Mouse (Mus musculus): Measurements from ENCODE around the gene Ilkap. TPM values are rescaled to one million over a fixed set of nuclear protein-coding genes. Genes with fewer than 3 reads are reported as not detected.

The Ilkap gene
- polyA plus RNA-seq, 1 experiment from 2014 or later, result 57.6 TPM

DNA sequence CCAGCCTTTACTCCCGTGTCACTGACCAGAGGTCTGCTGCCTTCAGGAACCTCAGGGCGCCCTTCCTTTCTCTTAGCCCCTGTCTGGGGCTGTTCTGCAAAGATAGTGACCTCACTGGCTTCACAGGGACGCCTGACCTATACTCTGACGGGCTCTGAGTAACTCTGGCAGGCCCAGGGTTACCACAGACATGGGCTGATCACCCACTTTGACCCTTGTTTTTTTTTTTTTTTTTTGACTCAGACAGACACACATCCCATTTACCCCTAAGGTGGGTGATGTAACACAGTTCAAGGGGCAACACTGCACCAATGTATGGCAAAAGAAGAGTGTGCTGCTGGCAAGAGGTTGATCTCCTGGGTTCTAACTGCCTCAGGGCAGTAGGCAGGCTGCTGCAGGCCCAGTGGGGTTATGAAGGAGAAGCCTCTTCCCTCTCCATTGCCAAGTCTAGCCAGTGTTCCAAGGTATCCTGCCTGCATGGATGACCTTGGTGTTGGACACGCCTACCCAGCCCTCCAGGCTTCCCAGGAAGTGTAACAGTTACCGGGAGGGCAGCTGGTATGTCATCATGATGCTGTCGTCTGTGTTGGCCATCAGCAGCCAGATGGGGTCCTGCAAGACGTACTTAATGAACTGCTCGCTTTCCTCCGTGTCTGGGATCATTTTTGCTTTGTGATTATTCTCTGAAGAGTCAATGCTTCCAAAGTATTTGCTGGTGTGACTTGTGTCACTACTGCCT lies 21.4 kb upstream of the Ilkap start:
- H3K36me3 ChIP-seq (ENCODE audit: control insufficient read depth, insufficient read depth), result peaks cover 3% of the 10 kb centered on the region; the same call in 1 of the 2 replicates
- H3K27ac ChIP-seq (ENCODE audit: low read length), result peak overlapping the region; percentile 38; the same call in 1 of the 2 replicates
- peak; percentile 59 for ATAC-seq (ENCODE audit: low read depth)
- no peaks in the 10 kb centered on the region; the same call in 1 of the 2 replicates for H3K4me1 ChIP-seq (ENCODE audit: control insufficient read depth, low read depth, low read length)
- no peak overlapping the region for H3K4me3 ChIP-seq (ENCODE audit: low read depth, low read length)
- H3K4me2 ChIP-seq (ENCODE audit: low read depth, low read length), result no peak overlapping the region
- H3K9me3 ChIP-seq (replicated peaks; ENCODE audit: control insufficient read depth, low read length), result no peaks in the 10 kb centered on the region
- H3K9ac ChIP-seq (ENCODE audit: low read depth, low read length), result peak overlapping the region; percentile 7; the same call in 1 of the 2 replicates
- WGBS (ENCODE audit: insufficient replicate concordance), result 48% methylated on average over 10 of the region's 10 CpGs
- H3K27me3 ChIP-seq (ENCODE audit: control insufficient read depth, insufficient read depth, low read depth, low read length), result no peaks in the 10 kb centered on the region

DNA sequence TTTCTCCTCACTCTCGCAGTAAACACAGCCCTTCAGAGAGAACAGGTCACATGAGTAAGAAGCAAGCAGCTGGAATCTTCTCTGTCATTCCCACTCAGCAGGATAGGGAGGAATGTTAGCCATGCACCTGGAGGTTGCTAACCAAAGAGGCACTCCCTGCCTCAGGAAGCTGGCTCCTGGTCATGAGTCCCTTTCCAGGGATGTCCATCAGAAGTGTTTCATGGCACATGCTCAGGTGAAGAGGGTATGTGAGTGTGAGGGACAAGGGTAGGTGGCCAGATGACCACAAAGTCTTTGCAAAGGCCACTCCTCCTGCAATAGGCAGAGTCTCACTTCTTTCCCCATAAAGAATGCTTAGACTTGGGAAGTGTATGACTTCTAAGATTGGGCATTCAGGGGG lies 19.4 kb upstream of the Ilkap start:
- WGBS (ENCODE audit: insufficient replicate concordance), result 65% methylated on average over 1 of the region's 1 CpGs
- H3K27me3 ChIP-seq (ENCODE audit: control insufficient read depth, insufficient read depth, low read depth, low read length), result no peaks in the 10 kb centered on the region; the same call in 1 of the 2 replicates
- no peak for ATAC-seq (ENCODE audit: low read depth)
- H3K4me1 ChIP-seq (ENCODE audit: control insufficient read depth, low read depth, low read length), result peaks cover 10% of the 10 kb centered on the region
- no peak overlapping the region for H3K9ac ChIP-seq (ENCODE audit: low read depth, low read length)
- no peak overlapping the region for H3K4me3 ChIP-seq (ENCODE audit: low read depth, low read length)
- H3K9me3 ChIP-seq (replicated peaks; ENCODE audit: control insufficient read depth, low read length), result no peaks in the 10 kb centered on the region
- H3K4me2 ChIP-seq (ENCODE audit: low read depth, low read length), result no peak overlapping the region
- no peak overlapping the region for H3K27ac ChIP-seq (ENCODE audit: low read length)
- no peaks in the 10 kb centered on the region for H3K36me3 ChIP-seq (ENCODE audit: control insufficient read depth, insufficient read depth)

DNA sequence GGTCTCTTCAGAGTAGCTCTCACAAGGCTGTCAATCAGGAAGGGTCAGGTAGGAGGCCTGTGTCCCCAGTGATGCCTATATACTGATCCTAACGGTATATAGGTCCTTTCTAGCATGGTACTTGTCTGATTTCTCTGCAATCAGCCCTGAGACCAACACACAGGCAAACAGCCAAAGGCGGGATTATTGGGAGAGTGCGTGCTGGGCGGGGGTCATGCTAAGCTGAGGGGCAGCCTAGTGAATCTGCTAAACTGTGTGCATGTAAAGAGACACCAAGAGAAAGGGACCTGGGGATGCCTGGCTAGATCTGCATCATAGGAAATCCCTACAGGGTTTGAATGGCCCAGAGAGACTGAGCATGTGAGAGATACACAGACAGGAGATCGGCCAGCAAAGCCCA lies 16.7 kb upstream of the Ilkap start:
- H3K9ac ChIP-seq (ENCODE audit: low read depth, low read length), result no peak overlapping the region
- WGBS (ENCODE audit: insufficient replicate concordance), result 78% methylated on average over 5 of the region's 5 CpGs
- no peak for ATAC-seq (ENCODE audit: low read depth)

DNA sequence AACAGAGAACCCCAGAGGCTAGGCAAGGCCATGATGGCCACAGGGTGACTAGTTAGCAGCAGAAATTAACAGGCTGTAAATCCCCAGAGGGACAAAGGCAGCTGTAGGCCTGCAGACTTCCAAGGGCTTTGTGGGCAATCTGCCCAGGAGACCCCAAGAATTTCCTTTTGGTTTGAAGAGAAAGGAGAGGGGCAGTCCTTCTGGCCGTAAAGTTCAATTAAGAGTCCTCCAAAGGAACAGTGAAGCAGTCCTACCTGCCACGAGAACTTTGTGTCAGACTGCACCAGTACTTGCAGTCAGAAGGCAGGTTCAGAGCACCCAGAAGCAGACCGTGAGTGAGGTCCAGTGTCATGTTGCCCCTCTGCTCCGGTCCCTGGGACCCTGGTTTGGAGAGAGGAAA lies 16.3 kb upstream of the Ilkap start:
- H3K4me3 ChIP-seq (ENCODE audit: low read depth, low read length), result no peak overlapping the region
- ATAC-seq (ENCODE audit: low read depth), result no peak
- no peak overlapping the region for H3K4me2 ChIP-seq (ENCODE audit: low read depth, low read length)
- H3K9ac ChIP-seq (ENCODE audit: low read depth, low read length), result no peak overlapping the region
- 69% methylated on average over 4 of the region's 4 CpGs for WGBS (ENCODE audit: insufficient replicate concordance)
- H3K4me1 ChIP-seq (ENCODE audit: control insufficient read depth, low read depth, low read length), result peaks cover 13% of the 10 kb centered on the region
- peaks cover 4% of the 10 kb centered on the region; the same call in 1 of the 2 replicates for H3K27me3 ChIP-seq (ENCODE audit: control insufficient read depth, insufficient read depth, low read depth, low read length)
- no peaks in the 10 kb centered on the region for H3K36me3 ChIP-seq (ENCODE audit: control insufficient read depth, insufficient read depth)
- H3K9me3 ChIP-seq (replicated peaks; ENCODE audit: control insufficient read depth, low read length), result no peaks in the 10 kb centered on the region
- no peak overlapping the region for H3K27ac ChIP-seq (ENCODE audit: low read length)

More for the DNA sequence above, 16.7 kb upstream of the Ilkap start:
- H3K4me1 ChIP-seq (ENCODE audit: control insufficient read depth, low read depth, low read length), result peaks cover 13% of the 10 kb centered on the region
- H3K36me3 ChIP-seq (ENCODE audit: control insufficient read depth, insufficient read depth), result no peaks in the 10 kb centered on the region
- H3K9me3 ChIP-seq (replicated peaks; ENCODE audit: control insufficient read depth, low read length), result no peaks in the 10 kb centered on the region
- H3K27me3 ChIP-seq (ENCODE audit: control insufficient read depth, insufficient read depth, low read depth, low read length), result peaks cover 4% of the 10 kb centered on the region; the same call in 1 of the 2 replicates
- no peak overlapping the region for H3K4me2 ChIP-seq (ENCODE audit: low read depth, low read length)
- H3K27ac ChIP-seq (ENCODE audit: low read length), result no peak overlapping the region
- no peak overlapping the region for H3K4me3 ChIP-seq (ENCODE audit: low read depth, low read length)

DNA sequence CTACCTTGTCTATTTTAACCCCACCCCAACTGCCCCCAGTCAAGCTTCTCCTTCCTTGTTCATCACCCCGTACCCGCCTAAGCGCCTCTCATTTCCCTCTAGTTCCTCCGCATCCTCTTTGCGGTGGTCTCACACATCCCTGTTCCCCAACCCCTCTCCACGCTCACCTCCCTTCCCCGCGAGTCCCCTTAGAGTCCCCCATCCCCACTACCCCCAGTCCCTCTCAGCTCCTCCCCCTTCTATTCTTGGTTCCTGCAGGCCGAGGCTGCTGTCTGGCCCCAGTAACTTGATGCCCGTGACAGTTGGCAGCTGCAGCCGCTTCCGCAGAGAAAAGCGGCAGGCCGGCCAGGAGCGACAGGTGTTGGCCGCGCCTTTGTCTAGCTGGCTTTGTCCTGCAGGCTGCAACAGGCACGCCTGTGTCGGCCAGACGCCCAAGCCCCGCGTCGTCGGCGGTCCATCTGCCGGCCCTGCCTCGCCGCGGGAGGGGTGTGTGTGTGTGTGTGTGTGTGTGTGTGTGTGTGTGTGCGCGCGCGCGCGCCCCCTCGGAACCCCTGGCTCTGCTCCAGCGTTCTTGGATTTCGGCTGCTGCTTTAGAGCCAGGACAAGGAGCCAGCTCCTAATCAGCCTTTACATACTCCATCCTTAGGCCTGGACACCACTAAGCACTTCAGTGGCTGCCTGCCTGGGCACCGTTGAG lies 15.4 kb upstream of the Ilkap start, which contains the start of gene Hes6:
Gene Hes6, minus strand, starts transcription at position 141 of the 697 bp plus-strand sequence.
- H3K27ac ChIP-seq (ENCODE audit: low read length), result peak within 1 kb of the TSS; percentile 58
- peak within 1 kb of the TSS; percentile 94 for H3K4me2 ChIP-seq (ENCODE audit: low read depth, low read length)
- 1% methylated on average over 39 of the region's 39 CpGs for WGBS (ENCODE audit: insufficient replicate concordance)
- H3K9ac ChIP-seq (ENCODE audit: low read depth, low read length), result peak within 1 kb of the TSS; percentile 76
- no peaks in the 10 kb centered on the region for H3K9me3 ChIP-seq (replicated peaks; ENCODE audit: control insufficient read depth, low read length)
- peaks cover 4% of the 10 kb centered on the region; the same call in 1 of the 2 replicates for H3K27me3 ChIP-seq (ENCODE audit: control insufficient read depth, insufficient read depth, low read depth, low read length)
- peaks cover 13% of the 10 kb centered on the region for H3K4me1 ChIP-seq (ENCODE audit: control insufficient read depth, low read depth, low read length)
- ATAC-seq (ENCODE audit: low read depth), result no peak
- H3K36me3 ChIP-seq (ENCODE audit: control insufficient read depth, insufficient read depth), result no peaks in the 10 kb centered on the region
- peak within 1 kb of the TSS; percentile 78 for H3K4me3 ChIP-seq (ENCODE audit: low read depth, low read length)

DNA sequence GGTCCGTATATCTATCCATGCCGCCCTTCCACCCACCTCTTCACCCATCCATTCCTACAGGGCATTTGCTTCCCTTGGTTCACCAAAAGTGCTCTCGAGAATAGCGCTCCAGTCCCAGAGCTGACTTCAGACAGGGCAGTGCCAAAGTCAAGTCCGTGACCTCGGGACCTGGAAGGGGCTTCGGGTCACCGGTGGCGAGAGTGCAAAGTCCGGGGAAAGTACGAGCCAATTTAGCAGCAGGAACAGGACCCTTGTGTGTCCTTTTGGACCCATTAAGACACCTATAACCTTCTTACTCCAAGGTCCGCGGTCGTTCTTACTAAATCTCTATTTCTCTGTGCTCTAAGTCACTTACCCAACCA lies 14.9 kb upstream of the Ilkap start:
- Histone ChIP-seq H3K4me3 (ENCODE audit: low read depth, low read length) (peak overlapping the region; percentile 78), H3K36me3 (ENCODE audit: control insufficient read depth, insufficient read depth) (no peaks in the 10 kb centered on the region), H3K9me3 (replicated peaks; ENCODE audit: control insufficient read depth, low read length) (no peaks in the 10 kb centered on the region), H3K4me1 (ENCODE audit: control insufficient read depth, low read depth, low read length) (peaks cover 13% of the 10 kb centered on the region), H3K27ac (ENCODE audit: low read length) (peak overlapping the region; percentile 58), H3K27me3 (ENCODE audit: control insufficient read depth, insufficient read depth, low read depth, low read length) (peaks cover 4% of the 10 kb centered on the region; the same call in 1 of the 2 replicates), H3K4me2 (ENCODE audit: low read depth, low read length) (peak overlapping the region; percentile 94), H3K9ac (ENCODE audit: low read depth, low read length) (peak overlapping the region; percentile 50)
- no peak; the same call in 1 of the 2 replicates for ATAC-seq (ENCODE audit: low read depth)
- WGBS (ENCODE audit: insufficient replicate concordance), result under 1% methylated on average over 14 of the region's 14 CpGs

DNA sequence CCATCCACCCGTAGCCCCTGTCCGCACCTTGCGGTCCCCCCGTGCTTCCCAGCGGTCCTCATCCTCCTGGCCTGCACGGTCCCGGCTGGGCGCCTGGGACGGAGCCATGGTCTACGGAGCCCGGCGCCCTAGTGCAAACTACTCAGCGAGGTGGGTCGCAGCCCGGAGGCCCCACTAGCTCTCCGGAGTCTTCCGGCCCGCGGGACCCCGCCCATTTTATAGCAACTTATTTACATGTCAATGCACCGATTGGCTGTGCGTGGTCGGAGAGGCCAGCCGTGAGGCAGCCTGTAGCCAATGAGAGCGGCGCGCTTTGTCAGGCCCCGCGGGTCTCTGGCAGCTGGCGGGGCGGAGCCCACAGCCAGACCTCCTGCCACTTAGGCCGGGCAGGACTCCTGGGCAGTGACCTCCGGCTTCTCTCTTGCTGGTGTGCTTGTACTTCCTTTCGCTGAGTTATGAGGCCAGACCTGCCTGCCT lies 14.5 kb upstream of the Ilkap start:
- Histone ChIP-seq H3K9ac (ENCODE audit: low read depth, low read length) (peak overlapping the region; percentile 76), H3K4me2 (ENCODE audit: low read depth, low read length) (peak overlapping the region; percentile 94), H3K9me3 (replicated peaks; ENCODE audit: control insufficient read depth, low read length) (no peaks in the 10 kb centered on the region), H3K27me3 (ENCODE audit: control insufficient read depth, insufficient read depth, low read depth, low read length) (peaks cover 4% of the 10 kb centered on the region; the same call in 1 of the 2 replicates), H3K4me3 (ENCODE audit: low read depth, low read length) (peak overlapping the region; percentile 78), H3K27ac (ENCODE audit: low read length) (peak overlapping the region; percentile 58), H3K36me3 (ENCODE audit: control insufficient read depth, insufficient read depth) (no peaks in the 10 kb centered on the region), H3K4me1 (ENCODE audit: control insufficient read depth, low read depth, low read length) (peaks cover 13% of the 10 kb centered on the region)
- peak; percentile 95 for ATAC-seq (ENCODE audit: low read depth)
- WGBS (ENCODE audit: insufficient replicate concordance), result under 1% methylated on average over 34 of the region's 34 CpGs

DNA sequence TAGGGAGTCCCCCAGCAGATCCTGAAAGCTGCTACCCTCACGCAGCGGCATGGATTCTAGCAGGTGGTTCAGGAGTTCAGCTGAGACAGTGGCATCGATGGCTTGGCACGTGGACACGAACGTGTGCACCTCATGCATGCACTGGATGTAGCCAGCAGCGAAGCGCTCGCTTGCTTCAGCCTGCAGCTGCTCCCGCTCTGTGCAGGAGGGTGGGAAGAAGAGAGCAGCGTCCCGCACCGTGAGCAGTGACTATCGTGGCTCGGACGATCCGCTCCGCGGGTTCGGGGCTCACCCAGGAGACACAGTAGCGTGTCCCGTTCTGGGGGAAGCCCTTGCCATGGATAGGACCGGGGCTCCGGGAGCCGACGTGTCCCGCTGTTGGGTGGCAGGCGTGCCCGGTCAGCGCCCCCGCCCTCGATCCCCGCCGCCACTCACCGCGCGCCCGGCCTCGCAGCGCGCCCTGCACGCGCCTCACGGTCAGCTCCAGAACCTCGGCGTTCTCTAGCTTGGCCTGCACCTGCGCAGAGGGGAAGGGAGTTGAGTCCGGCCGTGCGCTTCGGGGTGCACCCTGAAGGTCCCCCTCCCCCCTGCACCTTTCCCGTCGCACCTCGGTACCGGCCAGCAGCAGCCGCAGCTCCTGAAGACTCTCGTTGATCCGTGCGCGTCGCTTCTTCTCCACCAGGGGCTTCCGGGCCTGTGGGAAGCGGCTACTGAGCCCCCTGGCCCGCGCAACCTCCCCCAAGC lies 13.8 kb upstream of the Ilkap start:
- Histone ChIP-seq H3K4me2 (ENCODE audit: low read depth, low read length) (peak overlapping the region; percentile 94), H3K9ac (ENCODE audit: low read depth, low read length) (peak overlapping the region; percentile 76), H3K4me3 (ENCODE audit: low read depth, low read length) (peak overlapping the region; percentile 78), H3K9me3 (replicated peaks; ENCODE audit: control insufficient read depth, low read length) (no peaks in the 10 kb centered on the region), H3K27me3 (ENCODE audit: control insufficient read depth, insufficient read depth, low read depth, low read length) (peaks cover 4% of the 10 kb centered on the region; the same call in 1 of the 2 replicates), H3K27ac (ENCODE audit: low read length) (peak overlapping the region; percentile 52), H3K36me3 (ENCODE audit: control insufficient read depth, insufficient read depth) (no peaks in the 10 kb centered on the region), H3K4me1 (ENCODE audit: control insufficient read depth, low read depth, low read length) (peaks cover 13% of the 10 kb centered on the region)
- WGBS (ENCODE audit: insufficient replicate concordance), result 6% methylated on average over 57 of the region's 65 CpGs
- peak; percentile 24 for ATAC-seq (ENCODE audit: low read depth)

All from liver, embryonic 16.5 days (tissue).